Mouse (Mus musculus): ENCODE data around the gene Gnao1. TPM values are rescaled to one million over a fixed set of nuclear protein-coding genes. Genes with fewer than 3 reads are reported as not detected.

Gnao1 gene
- total and polyA plus RNA-seq, 2 experiments = under 0.01 to 0.26 TPM

DNA sequence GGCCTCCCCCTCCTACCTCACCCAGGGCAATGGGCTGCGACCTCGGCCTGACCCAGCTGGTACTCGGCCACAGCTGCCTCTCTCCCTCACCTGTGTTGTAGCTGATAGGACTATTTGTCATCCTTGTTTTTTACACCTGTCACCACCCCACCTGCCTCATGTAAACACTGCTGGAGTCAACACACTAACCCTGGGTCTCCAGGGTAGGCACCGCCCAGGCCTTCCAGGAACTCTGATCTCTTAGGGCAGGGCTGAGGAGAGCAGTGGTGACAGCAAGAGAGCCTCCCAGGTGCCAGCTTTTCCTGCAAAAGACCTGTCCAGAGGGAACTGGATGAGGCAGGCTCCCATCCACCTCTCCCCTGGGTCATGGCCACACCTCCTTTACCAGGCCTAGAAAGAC is 119.5 kb downstream of the Gnao1 start:
- H3K9ac ChIP-seq (ENCODE audit: low read depth, low read length) = no peak overlapping the region
- H3K36me3 ChIP-seq (ENCODE audit: control insufficient read depth, insufficient read depth, low read length) = no peaks in the 10 kb centered on the region
- no peaks in the 10 kb centered on the region for H3K79me2 ChIP-seq (ENCODE audit: control insufficient read depth, insufficient read depth, low read length)
- no peaks in the 10 kb centered on the region for H3K4me1 ChIP-seq (ENCODE audit: control insufficient read depth, insufficient read depth, low read length)
- no peak for TF ChIP-seq CTCF (IDR thresholded peaks at IDR 0.05; ENCODE audit: low read depth, low read length)
- TF ChIP-seq POLR2A (IDR thresholded peaks at IDR 0.05; ENCODE audit: extremely low read depth, insufficient read depth, low read length) = no peak
- no peaks in the 10 kb centered on the region for H3K27me3 ChIP-seq (ENCODE audit: control insufficient read depth, insufficient read depth, low read length)
- no peak overlapping the region for H3K4me3 ChIP-seq (ENCODE audit: insufficient read depth, low read depth, low read length)
- no peak overlapping the region for H3K27ac ChIP-seq (replicated peaks; ENCODE audit: insufficient read depth, low read depth, low read length)
- 86% methylated on average over 4 of the region's 4 CpGs for WGBS
- DNase-seq (ENCODE audit: extremely low read depth, low read depth, low spot score) = no peak

DNA sequence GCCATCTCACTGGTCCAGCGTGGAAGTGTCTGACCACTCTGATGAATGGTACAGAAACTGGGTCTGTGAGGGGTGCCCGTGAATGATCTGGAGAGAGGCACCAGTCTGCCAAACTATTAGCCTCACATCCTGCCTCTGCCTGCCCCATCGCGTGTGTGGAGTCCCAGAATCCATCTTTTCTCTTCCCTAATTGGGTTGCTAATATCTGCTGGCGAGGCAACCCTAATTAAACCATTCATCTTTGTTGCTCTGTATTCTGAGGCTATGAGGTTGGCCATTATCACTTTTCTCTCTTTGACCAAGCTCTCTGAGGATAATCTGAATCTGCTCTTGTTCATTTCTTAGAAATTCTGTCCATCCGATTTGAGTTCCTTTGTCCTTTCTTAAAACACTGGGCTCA is 121.6 kb downstream of the Gnao1 start:
- TF ChIP-seq POLR2A (IDR thresholded peaks at IDR 0.05; ENCODE audit: extremely low read depth, insufficient read depth, low read length) (no peak), CTCF (IDR thresholded peaks at IDR 0.05; ENCODE audit: low read depth, low read length) (no peak)
- no peak overlapping the region for H3K4me3 ChIP-seq (ENCODE audit: insufficient read depth, low read depth, low read length)
- 90% methylated on average over 6 of the region's 6 CpGs for WGBS
- no peaks in the 10 kb centered on the region for H3K27me3 ChIP-seq (ENCODE audit: control insufficient read depth, insufficient read depth, low read length)
- H3K27ac ChIP-seq (replicated peaks; ENCODE audit: insufficient read depth, low read depth, low read length) = no peak overlapping the region
- no peaks in the 10 kb centered on the region for H3K79me2 ChIP-seq (ENCODE audit: control insufficient read depth, insufficient read depth, low read length)
- H3K4me1 ChIP-seq (ENCODE audit: control insufficient read depth, insufficient read depth, low read length) = no peaks in the 10 kb centered on the region
- H3K36me3 ChIP-seq (ENCODE audit: control insufficient read depth, insufficient read depth, low read length) = no peaks in the 10 kb centered on the region
- H3K9ac ChIP-seq (ENCODE audit: low read depth, low read length) = no peak overlapping the region
- DNase-seq (ENCODE audit: extremely low read depth, low read depth, low spot score) = no peak

GRCm38 (mm10) chr8:93932873-93933272 is 123.1 kb downstream of the Gnao1 start:
- H3K36me3 ChIP-seq (ENCODE audit: control insufficient read depth, insufficient read depth, low read length) = no peaks in the 10 kb centered on the region
- TF ChIP-seq POLR2A (IDR thresholded peaks at IDR 0.05; ENCODE audit: extremely low read depth, insufficient read depth, low read length) (no peak), CTCF (IDR thresholded peaks at IDR 0.05; ENCODE audit: low read depth, low read length) (peak; percentile 99)
- 15% methylated on average over 6 of the region's 6 CpGs for WGBS
- no peaks in the 10 kb centered on the region for H3K27me3 ChIP-seq (ENCODE audit: control insufficient read depth, insufficient read depth, low read length)
- no peak overlapping the region for H3K9ac ChIP-seq (ENCODE audit: low read depth, low read length)
- no peak overlapping the region for H3K27ac ChIP-seq (replicated peaks; ENCODE audit: insufficient read depth, low read depth, low read length)
- H3K79me2 ChIP-seq (ENCODE audit: control insufficient read depth, insufficient read depth, low read length) = no peaks in the 10 kb centered on the region
- H3K4me3 ChIP-seq (ENCODE audit: insufficient read depth, low read depth, low read length) = no peak overlapping the region
- no peaks in the 10 kb centered on the region for H3K4me1 ChIP-seq (ENCODE audit: control insufficient read depth, insufficient read depth, low read length)
- peak; percentile 35 for DNase-seq (ENCODE audit: extremely low read depth, low read depth, low spot score)

- Histone ChIP-seq H3K27me3 (ENCODE audit: control insufficient read depth, insufficient read depth, low read length) (no peaks in the 10 kb centered on the region), H3K9ac (ENCODE audit: low read depth, low read length) (no peak overlapping the region), H3K27ac (replicated peaks; ENCODE audit: insufficient read depth, low read depth, low read length) (no peak overlapping the region), H3K4me3 (ENCODE audit: insufficient read depth, low read depth, low read length) (no peak overlapping the region), H3K36me3 (ENCODE audit: control insufficient read depth, insufficient read depth, low read length) (no peaks in the 10 kb centered on the region), H3K79me2 (ENCODE audit: control insufficient read depth, insufficient read depth, low read length) (no peaks in the 10 kb centered on the region), H3K4me1 (ENCODE audit: control insufficient read depth, insufficient read depth, low read length) (no peaks in the 10 kb centered on the region)
- no peak for DNase-seq (ENCODE audit: extremely low read depth, low read depth, low spot score)
- TF ChIP-seq CTCF (IDR thresholded peaks at IDR 0.05; ENCODE audit: low read depth, low read length) (no peak), POLR2A (IDR thresholded peaks at IDR 0.05; ENCODE audit: extremely low read depth, insufficient read depth, low read length) (no peak)
- WGBS = 70% methylated on average over 2 of the region's 2 CpGs
Observed at GRCm38 (mm10) chr8:93933288-93933687, 123.5 kb downstream of the Gnao1 start.

- WGBS = 84% methylated on average over 3 of the region's 3 CpGs
- Histone ChIP-seq H3K27ac (replicated peaks; ENCODE audit: insufficient read depth, low read depth, low read length) (no peak overlapping the region), H3K9ac (ENCODE audit: low read depth, low read length) (no peak overlapping the region), H3K79me2 (ENCODE audit: control insufficient read depth, insufficient read depth, low read length) (no peaks in the 10 kb centered on the region), H3K4me1 (ENCODE audit: control insufficient read depth, insufficient read depth, low read length) (no peaks in the 10 kb centered on the region), H3K4me3 (ENCODE audit: insufficient read depth, low read depth, low read length) (no peak overlapping the region), H3K27me3 (ENCODE audit: control insufficient read depth, insufficient read depth, low read length) (no peaks in the 10 kb centered on the region), H3K36me3 (ENCODE audit: control insufficient read depth, insufficient read depth, low read length) (no peaks in the 10 kb centered on the region)
- DNase-seq (ENCODE audit: extremely low read depth, low read depth, low spot score) = no peak
- TF ChIP-seq POLR2A (IDR thresholded peaks at IDR 0.05; ENCODE audit: extremely low read depth, insufficient read depth, low read length) = no peak
- no peak for TF ChIP-seq CTCF (IDR thresholded peaks at IDR 0.05; ENCODE audit: low read depth, low read length)
Observed at GRCm38 (mm10) chr8:93938193-93938592, 128.4 kb downstream of the Gnao1 start.

DNA sequence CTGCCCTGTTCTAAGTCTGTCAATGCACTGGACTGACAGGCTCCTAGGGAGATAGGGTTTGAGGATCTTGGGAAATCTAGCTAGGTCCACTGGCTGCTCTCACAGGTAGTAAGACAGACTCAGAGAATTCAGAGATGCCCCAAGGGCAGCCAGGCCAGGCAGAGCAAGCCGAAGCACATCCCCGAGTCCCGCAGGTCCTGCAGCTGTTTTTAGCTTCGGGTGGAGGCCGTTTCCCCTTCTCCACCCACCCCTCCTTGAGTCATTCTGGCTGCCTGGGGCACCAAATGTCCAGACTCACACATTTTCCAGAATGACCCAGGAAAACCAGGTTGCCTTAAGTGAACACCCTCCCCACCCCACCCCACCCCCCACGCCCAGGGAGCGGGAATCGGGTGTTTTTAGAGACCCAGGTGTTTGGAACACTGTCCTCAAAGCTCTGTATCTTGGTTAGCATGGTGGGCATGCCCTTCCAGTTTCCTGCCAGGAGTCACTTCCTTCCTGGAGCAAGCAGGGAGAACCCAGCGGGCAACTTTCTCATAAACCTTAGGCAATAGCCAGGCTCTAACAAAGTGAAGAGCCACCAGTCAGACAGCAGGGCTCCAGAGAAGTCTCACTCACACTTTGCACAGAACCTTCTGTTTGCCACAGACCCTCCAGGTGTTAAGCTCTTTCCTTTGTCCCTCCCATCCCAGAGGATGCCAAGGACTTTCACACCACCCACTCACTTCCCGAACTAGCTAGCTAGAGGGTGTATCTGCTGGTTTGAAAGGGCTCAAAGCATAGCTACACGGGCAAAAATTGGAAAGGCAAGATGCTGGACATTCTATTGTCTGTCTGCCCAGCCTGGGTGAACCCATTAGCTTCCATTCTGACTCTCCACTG is 131.0 kb downstream of the Gnao1 start:
- DNase-seq (ENCODE audit: extremely low read depth, low read depth, low spot score) = no peak
- Histone ChIP-seq H3K27ac (replicated peaks; ENCODE audit: insufficient read depth, low read depth, low read length) (no peak overlapping the region), H3K27me3 (ENCODE audit: control insufficient read depth, insufficient read depth, low read length) (no peaks in the 10 kb centered on the region), H3K4me3 (ENCODE audit: insufficient read depth, low read depth, low read length) (no peak overlapping the region), H3K79me2 (ENCODE audit: control insufficient read depth, insufficient read depth, low read length) (no peaks in the 10 kb centered on the region), H3K36me3 (ENCODE audit: control insufficient read depth, insufficient read depth, low read length) (no peaks in the 10 kb centered on the region), H3K9ac (ENCODE audit: low read depth, low read length) (no peak overlapping the region), H3K4me1 (ENCODE audit: control insufficient read depth, insufficient read depth, low read length) (no peaks in the 10 kb centered on the region)
- no peak for TF ChIP-seq CTCF (IDR thresholded peaks at IDR 0.05; ENCODE audit: low read depth, low read length)
- no peak for TF ChIP-seq POLR2A (IDR thresholded peaks at IDR 0.05; ENCODE audit: extremely low read depth, insufficient read depth, low read length)
- 67% methylated on average over 11 of the region's 11 CpGs for WGBS

Data from liver, adult 2 months (tissue).